Mouse (Mus musculus): ENCODE measurements at regions not wholly inside any gene's neighbourhood (a gene's known extent, or its start where the extent isn't known, plus 50 kb on each side); places are given as distances from the start of the nearest gene placed in this dataset.

GRCm38 (mm10) chr11:19351243-19351787 lies 332.5 kb upstream of the Meis1 start:
- no peak for DNase-seq (ENCODE audit: low spot score)

GRCm38 (mm10) chr11:19353706-19354105 lies 334.9 kb upstream of the Meis1 start:
- DNase-seq (ENCODE audit: low spot score): no peak

GRCm38 (mm10) chr11:19355179-19355578 lies 336.4 kb upstream of the Meis1 start:
- no peak for DNase-seq (ENCODE audit: low spot score)

- no peak for DNase-seq (ENCODE audit: low spot score)
These were observed 337.4 kb upstream of the Meis1 start for GRCm38 (mm10) chr11:19356151-19356550.

- no peak for DNase-seq (ENCODE audit: low spot score)
These were observed 350.4 kb upstream of the Meis1 start for GRCm38 (mm10) chr11:19369152-19369551.

- no peak for DNase-seq (ENCODE audit: low spot score)
These were observed 354.7 kb upstream of the Meis1 start for GRCm38 (mm10) chr11:19373476-19373875.

- DNase-seq (ENCODE audit: low spot score): no peak
These were observed 362.1 kb upstream of the Meis1 start for GRCm38 (mm10) chr11:19380935-19381334.

- no peak for DNase-seq (ENCODE audit: low spot score)
These were observed 370.4 kb upstream of the Meis1 start for GRCm38 (mm10) chr11:19389136-19389535.

GRCm38 (mm10) chr11:19392190-19392589 lies 373.4 kb upstream of the Meis1 start:
- DNase-seq (ENCODE audit: low spot score): no peak

- DNase-seq (ENCODE audit: low spot score): no peak
These were observed 375.6 kb upstream of the Meis1 start for GRCm38 (mm10) chr11:19394372-19394771.

- DNase-seq (ENCODE audit: low spot score): no peak
These were observed 381.6 kb upstream of the Meis1 start for GRCm38 (mm10) chr11:19400396-19400795.

- no peak for DNase-seq (ENCODE audit: low spot score)
These were observed 401.4 kb upstream of the Meis1 start for GRCm38 (mm10) chr11:19420143-19420542.

GRCm38 (mm10) chr11:19423268-19423667 lies 404.5 kb upstream of the Meis1 start:
- DNase-seq (ENCODE audit: low spot score): no peak

GRCm38 (mm10) chr11:19423841-19424815 lies 405.3 kb upstream of the Meis1 start:
- DNase-seq (ENCODE audit: low spot score): peak; percentile 37

- DNase-seq (ENCODE audit: low spot score): no peak
These were observed 408.8 kb upstream of the Meis1 start for GRCm38 (mm10) chr11:19427559-19427958.

- DNase-seq (ENCODE audit: low spot score): no peak
These were observed 415.2 kb upstream of the Meis1 start for GRCm38 (mm10) chr11:19433680-19434619.

- DNase-seq (ENCODE audit: low spot score): no peak
These were observed 419.6 kb upstream of the Meis1 start for GRCm38 (mm10) chr11:19438385-19438784.

GRCm38 (mm10) chr11:19441936-19442335 lies 423.2 kb upstream of the Meis1 start:
- no peak for DNase-seq (ENCODE audit: low spot score)

- no peak for DNase-seq (ENCODE audit: low spot score)
These were observed 436.9 kb upstream of the Meis1 start for GRCm38 (mm10) chr11:19455391-19456290.

- no peak for DNase-seq (ENCODE audit: low spot score)
These were observed 437.8 kb upstream of the Meis1 start for GRCm38 (mm10) chr11:19456577-19456976.

GRCm38 (mm10) chr11:19463730-19464358 lies 445.1 kb upstream of the Meis1 start:
- DNase-seq (ENCODE audit: low spot score): no peak
